Mouse (Mus musculus) bone marrow macrophage, adult 2 months (primary cell): ENCODE data around the gene Fan1.

ENCODE experiments used
- CTCF ChIP-seq: IDR thresholded peaks from 2 replicates; pipeline ENCODE4 v1.5.1; 2012; ENCODE audit warnings: low read depth, mild to moderate bottlenecking, low read length, moderate library complexity
- POLR2A ChIP-seq: IDR thresholded peaks from 2 replicates; pipeline ENCODE4 v1.6.1; 2012; ENCODE audit warnings: mild to moderate bottlenecking, low read depth, low read length, borderline replicate concordance

GRCm38 (mm10) chr7:64351087-64351486 is 22.8 kb downstream of the Fan1 start:
- TF ChIP-seq CTCF = no peak
- TF ChIP-seq POLR2A = no peak
